Mouse (Mus musculus) layer of hippocampus, adult 2 months (tissue): ENCODE measurements around the gene Gpc1. TPM values are rescaled to one million over a fixed set of nuclear protein-coding genes. Genes with fewer than 3 reads are reported as not detected.

Experiments used
- DNase-seq, 2 experiments: peaks; one replicate each; pipeline ENCODE4 v3.0.0; 2022; ENCODE audit warnings: low spot score in 2 of 2
- H3K27ac ChIP-seq: fragments of 200-600 bp; 2 replicates; pipeline ENCODE4 v1.8.1; 2022
- H3K4me3 ChIP-seq: fragments of 200-600 bp; 2 replicates; pipeline ENCODE4 v1.8.1; 2022; ENCODE audit warnings: mild to moderate bottlenecking
- CTCF ChIP-seq: fragments of 200-600 bp; conservative IDR thresholded peaks from 2 replicates; pipeline ENCODE4 v1.8.1; 2022; ENCODE audit warnings: antibody characterized with exemption, mild to moderate bottlenecking, moderate library complexity
- total RNA-seq, 2 experiments: library from RNA; stranded (reverse); gene quantifications; 2 replicates each; pipeline ENCODE4 v1.2.3; 2021

Gpc1 gene
- total RNA-seq, 2 experiments from 2014 or later, result 146 to 154 TPM

DNA sequence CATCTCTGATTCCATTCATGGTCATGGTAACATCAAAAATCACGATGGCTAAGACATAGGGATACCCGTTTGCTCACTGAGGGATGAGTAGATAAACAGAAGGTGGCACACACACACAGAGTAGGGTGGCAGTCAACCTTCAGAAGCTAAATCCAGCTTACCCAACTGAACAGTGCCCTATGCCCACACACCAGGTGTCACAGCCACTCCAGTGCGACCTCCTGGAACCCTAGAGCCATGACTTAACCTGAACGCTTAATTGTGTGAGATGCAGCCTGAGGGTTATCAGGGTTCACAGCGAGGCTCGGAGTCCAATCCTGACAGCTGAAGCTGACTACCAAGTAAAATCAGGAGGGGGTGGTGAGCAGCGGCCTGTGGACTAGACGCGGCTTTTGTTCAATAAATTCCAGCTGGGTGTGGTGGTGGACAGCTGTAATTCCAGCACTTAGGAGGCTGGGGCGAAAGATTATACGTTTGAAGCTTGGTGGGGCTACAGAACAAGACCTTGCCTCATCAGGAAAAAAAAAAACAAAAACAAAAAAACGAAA lies 46.1 kb downstream of the Gpc1 start:
- Histone ChIP-seq H3K4me3 (no peak overlapping the region), H3K27ac (no peak overlapping the region)
- TF ChIP-seq CTCF, result no peak
- DNase-seq, result no peak

- DNase-seq, result no peak
- H3K4me3 ChIP-seq, result no peak overlapping the region
- TF ChIP-seq CTCF, result no peak
- H3K27ac ChIP-seq, result no peak overlapping the region
Measured at GRCm38 (mm10) chr1:92878066-92878741, 46.8 kb downstream of the Gpc1 start.

GRCm38 (mm10) chr1:92879266-92879665 lies 47.8 kb downstream of the Gpc1 start:
- DNase-seq, result peak; percentile 54 to 57
- H3K4me3 ChIP-seq, result no peak overlapping the region
- peak overlapping the region; percentile 43; the same call in 1 of the 2 replicates for H3K27ac ChIP-seq
- TF ChIP-seq CTCF, result no peak

DNA sequence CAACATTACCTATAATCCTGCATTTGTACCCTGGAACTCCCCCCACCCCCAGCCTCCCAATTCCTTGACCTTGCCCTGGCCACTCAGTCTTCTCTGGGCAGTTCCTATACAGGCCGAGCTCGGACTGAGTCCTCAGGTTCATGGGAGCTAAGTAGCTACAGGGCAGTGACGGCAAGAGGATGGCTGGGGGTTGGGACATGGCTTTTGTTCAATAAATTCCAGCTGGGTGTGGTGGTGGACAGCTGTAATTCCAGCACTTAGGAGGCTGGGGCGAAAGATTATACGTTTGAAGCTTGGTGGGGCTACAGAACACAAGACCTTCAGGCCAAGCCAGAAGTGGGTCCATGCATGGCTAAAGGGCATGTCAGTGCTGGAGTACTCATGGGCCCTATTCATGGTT lies 48.7 kb downstream of the Gpc1 start:
- Histone ChIP-seq H3K4me3 (no peak overlapping the region), H3K27ac (no peak overlapping the region)
- TF ChIP-seq CTCF, result no peak
- DNase-seq, result no peak

- no peak overlapping the region for H3K4me3 ChIP-seq
- TF ChIP-seq CTCF, result no peak
Measured at GRCm38 (mm10) chr1:92881982-92882381, 50.5 kb downstream of the Gpc1 start.

GRCm38 (mm10) chr1:92888901-92889655 lies 57.6 kb downstream of the Gpc1 start:
- Histone ChIP-seq H3K4me3 (no peak overlapping the region), H3K27ac (no peak overlapping the region)
- no peak for DNase-seq
- no peak for TF ChIP-seq CTCF

More at GRCm38 (mm10) chr1:92881982-92882381, 50.5 kb downstream of the Gpc1 start:
- DNase-seq, result no peak
- H3K27ac ChIP-seq, result no peak overlapping the region

- no peak overlapping the region for H3K27ac ChIP-seq
- no peak for DNase-seq
- no peak for TF ChIP-seq CTCF
- no peak overlapping the region for H3K4me3 ChIP-seq
Measured at GRCm38 (mm10) chr1:92892791-92893190, 61.3 kb downstream of the Gpc1 start.

- TF ChIP-seq CTCF, result no peak
- no peak overlapping the region for H3K4me3 ChIP-seq
- DNase-seq, result no peak
Measured at GRCm38 (mm10) chr1:92893896-92894295, 62.5 kb downstream of the Gpc1 start.

DNA sequence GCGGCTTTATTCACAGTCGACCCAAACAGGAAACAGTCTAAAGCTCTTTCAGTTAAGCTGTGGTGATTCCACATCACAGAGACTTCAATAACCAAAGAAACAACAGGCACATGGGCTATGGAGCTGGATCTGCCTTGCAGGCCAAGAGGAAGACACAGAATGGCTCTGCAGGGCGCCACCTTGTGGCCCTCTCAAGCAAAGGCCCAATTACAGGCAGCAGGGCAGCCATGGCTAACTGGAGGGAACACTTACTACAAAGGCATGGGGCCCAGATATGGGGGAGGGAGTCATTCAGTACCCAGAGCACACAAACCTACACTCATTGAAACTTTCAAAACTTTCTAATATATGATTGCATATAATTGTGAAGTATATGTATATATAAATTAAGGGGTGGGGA lies 63.6 kb downstream of the Gpc1 start:
- TF ChIP-seq CTCF, result peak; percentile 97
- peak; percentile 83 to 84 for DNase-seq
- no peak overlapping the region for H3K4me3 ChIP-seq
- H3K27ac ChIP-seq, result no peak overlapping the region

More at GRCm38 (mm10) chr1:92893896-92894295, 62.5 kb downstream of the Gpc1 start:
- no peak overlapping the region for H3K27ac ChIP-seq

GRCm38 (mm10) chr1:92902786-92903185 lies 71.3 kb downstream of the Gpc1 start, which contains the start of gene Ankmy1:
TSS of gene Ankmy1 (minus strand) at chr1:92902906.
- TF ChIP-seq CTCF, result no peak
- DNase-seq, result peak; percentile 47 to 55
- H3K27ac ChIP-seq, result peak within 1 kb of the TSS; percentile 61
- no peak within 1 kb of the TSS for H3K4me3 ChIP-seq

DNA sequence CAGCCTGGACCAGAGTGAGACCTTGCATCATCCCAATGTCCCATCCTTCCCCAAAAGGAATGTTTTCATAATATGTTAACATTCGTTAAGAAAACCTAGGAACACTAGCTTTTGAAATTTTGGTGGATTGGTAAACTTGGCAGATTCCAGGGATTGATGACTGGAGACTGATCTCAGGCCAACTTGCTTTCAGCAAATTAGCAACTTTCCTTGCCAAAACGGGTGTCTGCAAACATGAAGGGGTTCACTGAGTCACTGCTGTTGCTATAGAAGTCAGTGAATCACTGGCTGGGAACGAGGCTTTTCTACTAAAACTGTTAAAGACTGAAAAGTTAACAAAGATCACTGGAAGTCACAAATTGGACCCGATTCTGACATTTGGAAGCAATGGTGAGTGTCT lies 72.2 kb downstream of the Gpc1 start:
- peak; percentile 39 to 61 for DNase-seq
- no peak for TF ChIP-seq CTCF
- Histone ChIP-seq H3K27ac (peak overlapping the region; percentile 61), H3K4me3 (no peak overlapping the region)

DNA sequence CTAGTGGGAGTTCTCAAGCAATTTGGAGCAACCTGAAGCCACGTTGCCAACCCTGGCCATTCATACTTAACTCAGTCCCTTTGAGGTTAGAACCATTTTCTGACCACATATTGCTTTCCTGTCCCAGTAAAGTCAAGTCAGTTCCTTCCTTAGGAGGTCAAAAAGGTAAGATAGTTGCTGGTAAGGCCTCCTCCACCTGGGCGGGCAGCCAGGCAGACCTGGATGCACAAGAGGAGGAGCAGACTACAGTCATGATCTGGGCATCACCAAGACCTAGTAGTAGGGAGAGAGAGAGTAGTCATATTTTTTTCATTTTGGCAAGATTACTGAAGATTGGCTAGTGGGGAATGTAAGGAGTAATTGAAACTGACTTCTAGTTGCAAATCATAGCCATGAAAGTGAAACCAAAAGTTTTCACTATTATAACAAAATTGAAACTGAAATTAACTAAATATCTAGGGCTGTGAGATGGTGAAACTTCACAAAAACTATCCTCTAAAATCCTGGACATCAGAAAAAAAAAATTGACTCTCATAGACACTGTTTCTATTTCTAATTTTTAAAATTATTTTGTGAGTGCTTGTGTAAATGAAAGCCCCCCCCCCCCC lies 74.4 kb downstream of the Gpc1 start:
- Histone ChIP-seq H3K27ac (no peak overlapping the region), H3K4me3 (no peak overlapping the region)
- no peak for TF ChIP-seq CTCF
- DNase-seq, result no peak
